Mouse (Mus musculus): Measurements from ENCODE around the gene Glra1. TPM values are rescaled to one million over a fixed set of nuclear protein-coding genes. Genes with fewer than 3 reads are reported as not detected.
"Not testable (repeated sequence)": the region's sequence is repeated elsewhere in the genome, so short reads cannot be mapped to it uniquely, and the experiment has no call there.

Glra1 gene
- not detected in 2 replicates for polyA plus RNA-seq (2015; fragmentation: Nextera tagmentation; extraction: Ambion mirVana)

GRCm38 (mm10) chr11:55607808-55608523 lies at the start of gene Glra1:
Gene Glra1, minus strand, starts transcription at chr11:55608198.
- no peak for ATAC-seq (replicated peaks; ENCODE audit: low FRiP score, low read depth)

GRCm38 (mm10) chr11:55636961-55637360 lies 29.0 kb upstream of the Glra1 start:
- Histone ChIP-seq H3K36me3 (ENCODE audit: insufficient read depth, low read length) (no peaks in the 10 kb centered on the region), H3K9me3 (replicated peaks; ENCODE audit: low read length) (no peaks in the 10 kb centered on the region), H3K4me1 (replicated peaks; ENCODE audit: insufficient read depth, low read length) (no peaks in the 10 kb centered on the region), H3K4me2 (ENCODE audit: low read length) (no peak overlapping the region), H3K9ac (ENCODE audit: low read depth, low read length) (no peak overlapping the region), H3K27me3 (ENCODE audit: insufficient read depth, low read length) (no peaks in the 10 kb centered on the region), H3K27ac (no peak overlapping the region), H3K4me3 (replicated peaks; ENCODE audit: low read depth, low read length) (no peak overlapping the region)
- WGBS: 18% methylated on average over 4 of the region's 4 CpGs
- no peak for DNase-seq (ENCODE audit: low spot score)
- no peak for TF ChIP-seq CTCF (IDR thresholded peaks at IDR 0.05; ENCODE audit: low read depth)
- ATAC-seq (replicated peaks; ENCODE audit: low FRiP score, low read depth): no peak

More at GRCm38 (mm10) chr11:55607808-55608523, at the start of gene Glra1:
- no peak within 1 kb of the TSS for H3K27ac ChIP-seq
- H3K9ac ChIP-seq (ENCODE audit: low read depth, low read length): no peak within 1 kb of the TSS
- WGBS: under 1% methylated on average over 36 of the region's 36 CpGs
- H3K4me2 ChIP-seq (ENCODE audit: low read length): no peak within 1 kb of the TSS
- peaks cover 4% of the 10 kb centered on the region; the same call in 1 of the 2 replicates for H3K27me3 ChIP-seq (ENCODE audit: insufficient read depth, low read length)
- H3K4me1 ChIP-seq (replicated peaks; ENCODE audit: insufficient read depth, low read length): no peaks in the 10 kb centered on the region
- 0 out of 2 replicates have a peak, but pooled peaks have one; percentile 0 for TF ChIP-seq CTCF (IDR thresholded peaks at IDR 0.05; ENCODE audit: low read depth)
- no peak within 1 kb of the TSS for H3K4me3 ChIP-seq (replicated peaks; ENCODE audit: low read depth, low read length)
- no peaks in the 10 kb centered on the region for H3K9me3 ChIP-seq (replicated peaks; ENCODE audit: low read length)
- H3K36me3 ChIP-seq (ENCODE audit: insufficient read depth, low read length): no peaks in the 10 kb centered on the region
- peak; percentile 84 for DNase-seq (ENCODE audit: low spot score)

GRCm38 (mm10) chr11:55633901-55634300 lies 25.9 kb upstream of the Glra1 start:
- Histone ChIP-seq H3K4me2 (ENCODE audit: low read length) (no peak overlapping the region), H3K4me3 (replicated peaks; ENCODE audit: low read depth, low read length) (no peak overlapping the region), H3K27ac (no peak overlapping the region), H3K9me3 (replicated peaks; ENCODE audit: low read length) (no peaks in the 10 kb centered on the region), H3K4me1 (replicated peaks; ENCODE audit: insufficient read depth, low read length) (no peaks in the 10 kb centered on the region), H3K36me3 (ENCODE audit: insufficient read depth, low read length) (no peaks in the 10 kb centered on the region), H3K9ac (ENCODE audit: low read depth, low read length) (no peak overlapping the region), H3K27me3 (ENCODE audit: insufficient read depth, low read length) (no peaks in the 10 kb centered on the region)
- DNase-seq (ENCODE audit: low spot score) (no peak), ATAC-seq (replicated peaks; ENCODE audit: low FRiP score, low read depth) (no peak)
- no peak for TF ChIP-seq CTCF (IDR thresholded peaks at IDR 0.05; ENCODE audit: low read depth)

- 66% methylated on average over 8 of the region's 8 CpGs for WGBS
Measured at GRCm38 (mm10) chr11:55614631-55615030, 6.6 kb upstream of the Glra1 start.

GRCm38 (mm10) chr11:55608524-55608920 lies 524 bp upstream of the Glra1 start:
- peaks cover 4% of the 10 kb centered on the region; the same call in 1 of the 2 replicates for H3K27me3 ChIP-seq (ENCODE audit: insufficient read depth, low read length)
- H3K4me1 ChIP-seq (replicated peaks; ENCODE audit: insufficient read depth, low read length): no peaks in the 10 kb centered on the region
- ATAC-seq (replicated peaks; ENCODE audit: low FRiP score, low read depth): no peak
- H3K4me2 ChIP-seq (ENCODE audit: low read length): no peak overlapping the region
- H3K4me3 ChIP-seq (replicated peaks; ENCODE audit: low read depth, low read length): no peak overlapping the region
- no peak for DNase-seq (ENCODE audit: low spot score)
- H3K36me3 ChIP-seq (ENCODE audit: insufficient read depth, low read length): no peaks in the 10 kb centered on the region
- no peaks in the 10 kb centered on the region for H3K9me3 ChIP-seq (replicated peaks; ENCODE audit: low read length)
- no peak overlapping the region for H3K27ac ChIP-seq
- WGBS: 3% methylated on average over 12 of the region's 12 CpGs
- no peak overlapping the region for H3K9ac ChIP-seq (ENCODE audit: low read depth, low read length)
- TF ChIP-seq CTCF (IDR thresholded peaks at IDR 0.05; ENCODE audit: low read depth): no peak

More at GRCm38 (mm10) chr11:55614631-55615030, 6.6 kb upstream of the Glra1 start:
- not testable (repeated sequence) for DNase-seq (ENCODE audit: low spot score); H3K4me1 ChIP-seq (replicated peaks; ENCODE audit: insufficient read depth, low read length); H3K27ac ChIP-seq; H3K4me3 ChIP-seq (replicated peaks; ENCODE audit: low read depth, low read length); ATAC-seq (replicated peaks; ENCODE audit: low FRiP score, low read depth); H3K9ac ChIP-seq (ENCODE audit: low read depth, low read length); H3K9me3 ChIP-seq (replicated peaks; ENCODE audit: low read length); H3K4me2 ChIP-seq (ENCODE audit: low read length); H3K36me3 ChIP-seq (ENCODE audit: insufficient read depth, low read length); H3K27me3 ChIP-seq (ENCODE audit: insufficient read depth, low read length)

- DNase-seq (ENCODE audit: low spot score) (peak; percentile 7), ATAC-seq (replicated peaks; ENCODE audit: low FRiP score, low read depth) (no peak)
- no peaks in the 10 kb centered on the region for H3K9me3 ChIP-seq (replicated peaks; ENCODE audit: low read length)
- H3K9ac ChIP-seq (ENCODE audit: low read depth, low read length): no peak overlapping the region
- peak; percentile 14; the same call in 1 of the 2 replicates for TF ChIP-seq CTCF (IDR thresholded peaks at IDR 0.05; ENCODE audit: low read depth)
- no peaks in the 10 kb centered on the region for H3K4me1 ChIP-seq (replicated peaks; ENCODE audit: insufficient read depth, low read length)
- H3K4me2 ChIP-seq (ENCODE audit: low read length): no peak overlapping the region
- WGBS: 5% methylated on average over 26 of the region's 26 CpGs
- peaks cover 4% of the 10 kb centered on the region; the same call in 1 of the 2 replicates for H3K27me3 ChIP-seq (ENCODE audit: insufficient read depth, low read length)
- H3K27ac ChIP-seq: no peak overlapping the region
- H3K4me3 ChIP-seq (replicated peaks; ENCODE audit: low read depth, low read length): no peak overlapping the region
- no peaks in the 10 kb centered on the region for H3K36me3 ChIP-seq (ENCODE audit: insufficient read depth, low read length)
Measured at GRCm38 (mm10) chr11:55607066-55607807, 761 bp downstream of the Glra1 start.

Measured in kidney, postnatal 0 days (tissue).